Mouse (Mus musculus): ENCODE measurements at regions not wholly inside any gene's neighbourhood (a gene's known extent, or its start where the extent isn't known, plus 50 kb on each side); places are given as distances from the start of the nearest gene placed in this dataset.
A peak's percentile ranks its signal among the peaks of the same experiment; 100 is the strongest.
"Not testable (repeated sequence)": the region's sequence is repeated elsewhere in the genome, so short reads cannot be mapped to it uniquely, and the experiment has no call there.

DNA sequence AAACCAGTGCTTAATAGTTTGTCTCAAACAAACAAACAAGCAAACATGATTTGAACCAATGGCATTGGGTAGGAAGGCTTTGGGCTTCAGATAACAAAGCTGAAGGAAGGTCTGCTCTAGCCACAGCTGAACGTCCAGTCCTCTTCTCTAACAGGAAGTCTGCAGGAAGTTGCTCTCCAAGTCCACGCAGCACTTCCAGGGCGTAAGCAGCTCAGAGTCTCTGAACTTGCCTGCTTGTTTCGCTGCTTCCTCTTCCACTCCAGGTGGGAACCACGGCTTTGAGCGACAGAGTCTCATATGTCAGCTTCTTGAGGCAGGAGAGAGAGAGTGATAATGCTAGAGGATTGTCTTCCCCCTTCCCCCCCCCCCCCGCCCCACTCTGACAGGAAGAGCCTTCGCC, 123.6 kb downstream of the Tnfrsf21 start:
- 0 out of 4 replicates have a peak, but pooled peaks cover 0 to 2% of the 10 kb centered on the region in 2 experiments for H3K4me1 ChIP-seq (ENCODE audit: control insufficient read depth in 2 of 2, insufficient read depth in 2 of 2, low read length in 2 of 2, poor library complexity in 1 of 2)
- no peaks in the 10 kb centered on the region for H3K36me3 ChIP-seq (ENCODE audit: control insufficient read depth, insufficient read depth, low read length, poor library complexity, severe bottlenecking)
- H3K9me3 ChIP-seq (ENCODE audit: control insufficient read depth, insufficient read depth, low read depth, low read length): no peaks in the 10 kb centered on the region
- no peak overlapping the region for H3K9ac ChIP-seq (ENCODE audit: insufficient read depth, low read depth, low read length, poor library complexity, severe bottlenecking)
- in situ Hi-C loops (cut with MboI; ENCODE audit: low sequenced_read_pairs in 2 of 2, unreplicated experiment in 2 of 2): no loop called here
- H3K4me3 ChIP-seq (ENCODE audit: insufficient read depth in 1 of 2, low read depth in 1 of 2, low read length in 2 of 2, poor library complexity in 1 of 2, severe bottlenecking in 1 of 2): no peak overlapping the region
- no peak for DNase-seq (ENCODE audit: low read depth, low spot score)
- H3K27ac ChIP-seq (ENCODE audit: insufficient read depth, low read depth, low read length, poor library complexity, severe bottlenecking): no peak overlapping the region
- no peak for TF ChIP-seq MAFK (IDR thresholded peaks at IDR 0.05; ENCODE audit: insufficient read depth, low read depth, low read length)
- no peak for TF ChIP-seq ZC3H11A (IDR thresholded peaks at IDR 0.05; ENCODE audit: borderline replicate concordance, low read depth, low read length)

DNA sequence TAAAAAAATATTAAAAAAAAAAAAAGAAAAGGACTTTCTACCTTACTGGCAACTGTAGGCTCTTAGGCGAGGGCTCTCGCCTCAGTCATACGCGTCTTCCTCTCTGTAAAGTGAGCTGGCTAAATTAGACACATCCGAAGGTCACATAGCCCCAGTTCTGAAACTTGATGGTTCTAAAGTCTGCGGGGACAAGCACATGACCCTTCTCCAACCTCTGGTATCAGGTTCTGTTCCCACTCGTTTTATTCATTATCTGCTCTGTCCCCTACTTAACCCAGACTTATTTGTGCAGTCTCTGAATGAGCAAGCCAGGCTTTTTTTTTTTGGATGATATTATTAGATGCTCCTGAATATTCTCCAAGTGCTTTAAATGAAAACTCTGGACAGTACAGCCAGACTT, 125.4 kb downstream of the Tnfrsf21 start:
- Histone ChIP-seq H3K36me3 (ENCODE audit: control insufficient read depth, insufficient read depth, low read length, poor library complexity, severe bottlenecking) (no peaks in the 10 kb centered on the region), H3K27ac (ENCODE audit: insufficient read depth, low read depth, low read length, poor library complexity, severe bottlenecking) (no peak overlapping the region), H3K4me1 (ENCODE audit: control insufficient read depth in 2 of 2, insufficient read depth in 2 of 2, low read length in 2 of 2, poor library complexity in 1 of 2) (no peaks in the 10 kb centered on the region), H3K9me3 (ENCODE audit: control insufficient read depth, insufficient read depth, low read depth, low read length) (no peaks in the 10 kb centered on the region), H3K4me3 (ENCODE audit: insufficient read depth in 1 of 2, low read depth in 1 of 2, low read length in 2 of 2, poor library complexity in 1 of 2, severe bottlenecking in 1 of 2) (no peak overlapping the region), H3K9ac (ENCODE audit: insufficient read depth, low read depth, low read length, poor library complexity, severe bottlenecking) (no peak overlapping the region)
- TF ChIP-seq HCFC1 (IDR thresholded peaks at IDR 0.05; ENCODE audit: borderline replicate concordance, insufficient read depth, low read length) (no peak), CHD2 (IDR thresholded peaks at IDR 0.05; ENCODE audit: low read depth, low read length) (no peak), ZC3H11A (IDR thresholded peaks at IDR 0.05; ENCODE audit: borderline replicate concordance, low read depth, low read length) (no peak), MAFK (IDR thresholded peaks at IDR 0.05; ENCODE audit: insufficient read depth, low read depth, low read length) (no peak), ZNF384 (IDR thresholded peaks at IDR 0.05; ENCODE audit: low read depth, low read length) (no peak)
- no peak for DNase-seq (ENCODE audit: low read depth, low spot score)
- in situ Hi-C loops (cut with MboI; ENCODE audit: low sequenced_read_pairs in 2 of 2, unreplicated experiment in 2 of 2): no loop called here

DNA sequence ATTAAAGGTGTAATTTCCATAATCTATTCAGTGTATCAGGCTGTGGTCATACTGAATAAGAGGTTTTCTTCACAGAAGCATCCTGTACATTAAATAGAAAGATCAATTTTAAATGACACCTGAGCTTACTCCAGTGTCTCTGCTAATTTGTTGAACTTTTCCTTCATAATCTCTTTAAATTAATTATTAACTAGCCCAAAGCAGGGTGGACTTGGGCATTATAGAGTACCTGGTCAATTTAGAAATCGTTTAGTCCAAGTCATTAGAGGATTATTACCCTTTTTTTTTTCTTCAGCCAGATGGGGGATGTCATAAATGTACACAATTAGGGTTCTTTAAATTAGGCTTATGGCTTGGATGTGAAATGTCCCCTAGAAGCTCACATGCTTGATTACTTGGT, 124.4 kb upstream of the Adgrf1 start:
- Histone ChIP-seq H3K27ac (ENCODE audit: insufficient read depth, low read depth, low read length, poor library complexity, severe bottlenecking) (no peak overlapping the region), H3K9me3 (ENCODE audit: control insufficient read depth, insufficient read depth, low read depth, low read length) (no peaks in the 10 kb centered on the region), H3K9ac (ENCODE audit: insufficient read depth, low read depth, low read length, poor library complexity, severe bottlenecking) (no peak overlapping the region), H3K36me3 (ENCODE audit: control insufficient read depth, insufficient read depth, low read length, poor library complexity, severe bottlenecking) (no peaks in the 10 kb centered on the region), H3K4me3 (ENCODE audit: insufficient read depth in 1 of 2, low read depth in 1 of 2, low read length in 2 of 2, poor library complexity in 1 of 2, severe bottlenecking in 1 of 2) (no peak overlapping the region), H3K4me1 (ENCODE audit: control insufficient read depth in 2 of 2, insufficient read depth in 2 of 2, low read length in 2 of 2, poor library complexity in 1 of 2) (peaks cover 0 to 5% of the 10 kb centered on the region in 2 experiments; a peak in 2 of 4 replicates)
- TF ChIP-seq ZNF384 (IDR thresholded peaks at IDR 0.05; ENCODE audit: low read depth, low read length): no peak
- in situ Hi-C loops (cut with MboI; ENCODE audit: low sequenced_read_pairs in 2 of 2, unreplicated experiment in 2 of 2): no loop called here
- no peak for DNase-seq (ENCODE audit: low read depth, low spot score)

DNA sequence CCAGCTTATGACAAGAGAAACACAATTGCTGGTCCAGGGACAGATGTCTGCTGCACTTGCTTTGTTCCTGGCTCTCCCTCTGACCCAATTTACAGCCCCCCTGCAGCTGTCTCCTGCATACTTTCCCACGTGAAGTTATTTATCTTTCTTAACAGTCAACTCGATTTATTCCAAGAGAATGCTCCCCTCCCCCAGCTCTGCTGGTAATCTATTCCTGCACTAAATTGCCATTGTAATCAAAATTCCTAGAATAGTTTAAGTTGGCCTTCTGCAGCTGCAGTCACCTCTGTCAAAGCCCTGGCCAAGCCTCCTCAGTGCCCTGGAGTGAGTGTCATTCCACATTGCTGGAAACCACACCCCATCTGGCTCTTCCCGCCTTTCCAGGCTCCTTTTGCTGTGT, 122.2 kb upstream of the Adgrf1 start:
- Histone ChIP-seq H3K4me3 (ENCODE audit: insufficient read depth in 1 of 2, low read depth in 1 of 2, low read length in 2 of 2, poor library complexity in 1 of 2, severe bottlenecking in 1 of 2) (no peak overlapping the region), H3K4me1 (ENCODE audit: control insufficient read depth in 2 of 2, insufficient read depth in 2 of 2, low read length in 2 of 2, poor library complexity in 1 of 2) (peaks cover 0 to 5% of the 10 kb centered on the region in 2 experiments; a peak in 2 of 4 replicates), H3K36me3 (ENCODE audit: control insufficient read depth, insufficient read depth, low read length, poor library complexity, severe bottlenecking) (no peaks in the 10 kb centered on the region), H3K9ac (ENCODE audit: insufficient read depth, low read depth, low read length, poor library complexity, severe bottlenecking) (no peak overlapping the region), H3K27ac (ENCODE audit: insufficient read depth, low read depth, low read length, poor library complexity, severe bottlenecking) (no peak overlapping the region), H3K9me3 (ENCODE audit: control insufficient read depth, insufficient read depth, low read depth, low read length) (no peaks in the 10 kb centered on the region)
- TF ChIP-seq HCFC1 (IDR thresholded peaks at IDR 0.05; ENCODE audit: borderline replicate concordance, insufficient read depth, low read length) (no peak), ZNF384 (IDR thresholded peaks at IDR 0.05; ENCODE audit: low read depth, low read length) (no peak), ZC3H11A (IDR thresholded peaks at IDR 0.05; ENCODE audit: borderline replicate concordance, low read depth, low read length) (no peak), CHD2 (IDR thresholded peaks at IDR 0.05; ENCODE audit: low read depth, low read length) (peak; percentile 29; the same call in 1 of the 2 replicates), MAFK (IDR thresholded peaks at IDR 0.05; ENCODE audit: insufficient read depth, low read depth, low read length) (no peak)
- in situ Hi-C loops (cut with MboI; ENCODE audit: low sequenced_read_pairs in 2 of 2, unreplicated experiment in 2 of 2): no loop called here
- peak; percentile 31 for DNase-seq (ENCODE audit: low read depth, low spot score)

DNA sequence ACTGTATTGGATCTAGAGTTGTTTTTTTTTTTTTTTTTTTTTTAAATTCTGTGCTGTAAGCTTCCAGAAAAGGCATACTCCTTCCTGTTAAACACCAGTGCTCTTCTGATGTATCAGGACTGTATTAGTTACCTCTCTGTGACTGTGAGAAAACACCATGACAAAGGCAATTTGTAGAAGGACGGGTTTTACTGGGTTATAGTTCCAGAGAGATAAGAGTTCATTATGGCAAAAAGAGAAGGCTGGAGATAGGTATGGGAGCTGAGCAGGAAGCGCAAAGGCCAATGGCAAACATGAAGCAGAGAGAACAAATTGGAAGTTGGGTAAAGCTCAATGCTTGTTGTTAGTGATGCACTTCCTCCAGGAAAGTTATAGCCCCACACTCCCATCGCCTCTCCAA, 117.5 kb upstream of the Adgrf1 start:
- no peak for TF ChIP-seq HCFC1 (IDR thresholded peaks at IDR 0.05; ENCODE audit: borderline replicate concordance, insufficient read depth, low read length)
- no peak for TF ChIP-seq ZNF384 (IDR thresholded peaks at IDR 0.05; ENCODE audit: low read depth, low read length)
- no peak for TF ChIP-seq CHD2 (IDR thresholded peaks at IDR 0.05; ENCODE audit: low read depth, low read length)
- TF ChIP-seq ZC3H11A (IDR thresholded peaks at IDR 0.05; ENCODE audit: borderline replicate concordance, low read depth, low read length): no peak
- no peak for TF ChIP-seq MAFK (IDR thresholded peaks at IDR 0.05; ENCODE audit: insufficient read depth, low read depth, low read length)
- no peaks in the 10 kb centered on the region for H3K9me3 ChIP-seq (ENCODE audit: control insufficient read depth, insufficient read depth, low read depth, low read length)
- H3K27ac ChIP-seq (ENCODE audit: insufficient read depth, low read depth, low read length, poor library complexity, severe bottlenecking): no peak overlapping the region
- DNase-seq (ENCODE audit: low read depth, low spot score): no peak
- peaks cover 2% of the 10 kb centered on the region in 2 experiments; a peak in 2 of 4 replicates for H3K4me1 ChIP-seq (ENCODE audit: control insufficient read depth in 2 of 2, insufficient read depth in 2 of 2, low read length in 2 of 2, poor library complexity in 1 of 2)
- in situ Hi-C loops (cut with MboI; ENCODE audit: low sequenced_read_pairs in 2 of 2, unreplicated experiment in 2 of 2): no loop called here
- H3K36me3 ChIP-seq (ENCODE audit: control insufficient read depth, insufficient read depth, low read length, poor library complexity, severe bottlenecking): no peaks in the 10 kb centered on the region
- no peak overlapping the region for H3K4me3 ChIP-seq (ENCODE audit: insufficient read depth in 1 of 2, low read depth in 1 of 2, low read length in 2 of 2, poor library complexity in 1 of 2, severe bottlenecking in 1 of 2)
- H3K9ac ChIP-seq (ENCODE audit: insufficient read depth, low read depth, low read length, poor library complexity, severe bottlenecking): no peak overlapping the region

DNA sequence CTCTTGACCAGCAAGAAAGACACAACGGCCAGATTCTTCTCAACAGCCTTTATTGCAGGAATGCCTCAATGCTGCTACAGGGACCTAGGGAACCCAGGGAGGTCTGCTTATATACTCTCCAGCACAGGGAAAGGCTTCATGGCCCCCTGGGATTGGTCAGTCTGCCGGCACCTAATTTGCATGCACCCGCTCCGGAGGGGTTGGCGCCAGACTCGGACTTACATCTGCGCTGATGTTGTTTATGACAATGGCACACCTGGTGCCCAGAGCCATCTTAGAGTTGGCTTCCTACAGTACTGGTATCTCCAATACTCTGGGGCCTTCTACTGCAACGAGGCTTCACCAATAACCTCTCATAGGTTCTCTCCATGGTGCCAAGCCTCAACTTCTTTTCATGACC, 114.9 kb upstream of the Adgrf1 start:
- in situ Hi-C loops (cut with MboI; ENCODE audit: low sequenced_read_pairs in 2 of 2, unreplicated experiment in 2 of 2); H3K9ac ChIP-seq (ENCODE audit: insufficient read depth, low read depth, low read length, poor library complexity, severe bottlenecking); H3K4me1 ChIP-seq (ENCODE audit: control insufficient read depth in 2 of 2, insufficient read depth in 2 of 2, low read length in 2 of 2, poor library complexity in 1 of 2); H3K9me3 ChIP-seq (ENCODE audit: control insufficient read depth, insufficient read depth, low read depth, low read length); H3K36me3 ChIP-seq (ENCODE audit: control insufficient read depth, insufficient read depth, low read length, poor library complexity, severe bottlenecking); H3K27ac ChIP-seq (ENCODE audit: insufficient read depth, low read depth, low read length, poor library complexity, severe bottlenecking); DNase-seq (ENCODE audit: low read depth, low spot score); H3K4me3 ChIP-seq (ENCODE audit: insufficient read depth in 1 of 2, low read depth in 1 of 2, low read length in 2 of 2, poor library complexity in 1 of 2, severe bottlenecking in 1 of 2): not testable (repeated sequence)
